In the genomic region with DNA sequence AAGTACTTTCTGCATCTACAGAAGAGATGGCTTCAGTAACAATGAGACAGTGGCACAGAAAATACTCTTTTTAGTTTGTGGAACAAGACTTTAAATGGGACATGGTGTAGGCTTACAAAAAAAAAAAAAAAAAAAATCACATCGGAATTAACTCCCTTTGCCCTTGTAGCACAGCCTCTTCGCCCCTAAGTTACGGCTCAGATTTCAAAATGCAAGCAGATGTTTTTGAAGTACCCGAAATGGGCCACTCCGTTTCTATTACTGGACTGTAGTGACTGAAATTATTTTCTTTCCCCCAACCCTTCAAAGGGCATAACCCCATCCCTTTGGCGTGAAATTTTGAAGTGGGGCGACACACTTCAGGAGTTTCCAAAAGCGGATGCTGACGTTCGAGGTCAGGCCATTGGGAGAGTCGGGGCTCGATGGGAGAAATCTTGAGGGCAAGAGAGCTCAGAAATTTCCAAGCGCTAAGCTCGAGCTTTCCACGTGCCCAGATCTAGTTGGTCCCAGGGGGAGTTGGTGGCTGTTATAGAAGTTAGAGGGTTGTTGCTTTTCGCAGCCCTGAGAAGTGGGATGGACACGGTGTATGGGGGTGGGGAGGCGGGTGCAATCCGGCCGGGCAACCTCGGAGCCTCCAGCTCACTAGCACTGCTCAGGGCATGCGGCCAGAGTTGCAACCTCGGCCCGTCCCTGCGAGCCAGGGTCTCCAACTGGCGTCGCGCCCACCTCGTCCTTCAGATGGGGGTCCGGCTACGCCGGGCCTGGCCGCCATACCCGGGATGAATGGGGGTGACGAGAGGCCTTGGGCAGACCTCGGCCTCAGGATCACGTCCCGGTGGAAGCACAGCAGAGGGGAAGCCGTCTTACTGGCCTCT, we compare ENCODE assay signal across 8 mouse cellular contexts. TPM values are rescaled to one million over a fixed set of nuclear protein-coding genes. Genes with fewer than 3 reads are reported as not detected.
A peak's percentile ranks its signal among the peaks of the same experiment; 100 is the strongest.
DNase-seq lines count a peak whose midpoint lies in the region; ATAC-seq and TF ChIP-seq lines count a peak whose summit lies in the region.

A gene (plus strand): TSS at position 729 of the 875 bp plus-strand sequence.

- under 1% methylated on average over 39 of the region's 39 CpGs for WGBS in embryonic facial prominence, embryonic 10.5 days
- under 1% methylated on average over 39 of the region's 39 CpGs for WGBS in kidney, embryonic 16.5 days
- 1% methylated on average over 39 of the region's 39 CpGs for WGBS in liver, embryonic 14.5 days (ENCODE audit: insufficient replicate concordance)
- WGBS in neural tube, embryonic 14.5 days, result 1% methylated on average over 39 of the region's 39 CpGs

- H3K4me2 ChIP-seq in kidney, embryonic 16.5 days (replicated peaks; ENCODE audit: low read depth, low read length), result peak within 1 kb of the TSS; percentile 72
- peak within 1 kb of the TSS; percentile 96 for H3K4me2 ChIP-seq in liver, embryonic 14.5 days (ENCODE audit: low read depth)
- peak within 1 kb of the TSS; percentile 62 for H3K4me2 ChIP-seq in neural tube, embryonic 14.5 days (ENCODE audit: low read depth, low read length)

- H3K36me3 ChIP-seq in embryonic facial prominence, embryonic 10.5 days (replicated peaks), result peaks cover 15% of the 10 kb centered on the region
- H3K36me3 ChIP-seq in kidney, embryonic 16.5 days (ENCODE audit: insufficient read depth, low read length), result no peaks in the 10 kb centered on the region
- no peaks in the 10 kb centered on the region for H3K36me3 ChIP-seq in liver, embryonic 14.5 days (replicated peaks; ENCODE audit: control insufficient read depth, insufficient read depth, low read depth)
- no peaks in the 10 kb centered on the region for H3K36me3 ChIP-seq in neural tube, embryonic 14.5 days (ENCODE audit: control insufficient read depth, insufficient read depth, low read length)

- H3K9ac ChIP-seq in kidney, embryonic 16.5 days (replicated peaks; ENCODE audit: low read length), result peak within 1 kb of the TSS; percentile 100
- H3K9ac ChIP-seq in liver, embryonic 14.5 days (replicated peaks), result peak within 1 kb of the TSS; percentile 99
- peak within 1 kb of the TSS; percentile 97 for H3K9ac ChIP-seq in neural tube, embryonic 14.5 days (replicated peaks; ENCODE audit: low read depth, low read length)

- no peaks in the 10 kb centered on the region for H3K27me3 ChIP-seq in embryonic facial prominence, embryonic 10.5 days (replicated peaks; ENCODE audit: low read depth, poor library complexity, severe bottlenecking)
- H3K27me3 ChIP-seq in kidney, embryonic 16.5 days (ENCODE audit: insufficient read depth, low read length), result no peaks in the 10 kb centered on the region
- H3K27me3 ChIP-seq in liver, embryonic 14.5 days (ENCODE audit: control insufficient read depth, insufficient read depth, low read length), result no peaks in the 10 kb centered on the region
- no peaks in the 10 kb centered on the region for H3K27me3 ChIP-seq in neural tube, embryonic 14.5 days (ENCODE audit: control insufficient read depth, insufficient read depth, low read length)

- DNase-seq in 416B (ENCODE audit: low read depth), result peak; percentile 62
- DNase-seq in adrenal gland, adult (ENCODE audit: inconsistent age in 2 of 2, low spot score in 1 of 2), result peak; percentile 82 to 94
- DNase-seq in embryonic facial prominence, embryonic 10.5 days (ENCODE audit: low spot score), result peak; percentile 73
- peak; percentile 64 for DNase-seq in heart, adult 8-10 months (ENCODE audit: low spot score)
- peak in 1 of 3 experiments; percentile 35 for DNase-seq in liver, embryonic 14.5 days (ENCODE audit: low read depth in 3 of 3, low spot score in 3 of 3)
- peak; percentile 45 to 72 for DNase-seq in urinary bladder, adult 18-20 months (ENCODE audit: low spot score in 2 of 2)

- ATAC-seq in kidney, embryonic 16.5 days (ENCODE audit: low FRiP score, low TSS enrichment), result peak; percentile 58
- ATAC-seq in liver, embryonic 14.5 days (ENCODE audit: insufficient read depth), result peak; percentile 31
- peak; percentile 49 for ATAC-seq in neural tube, embryonic 14.5 days (ENCODE audit: low read depth)

- peak within 1 kb of the TSS; percentile 97 for H3K4me3 ChIP-seq in embryonic facial prominence, embryonic 10.5 days
- H3K4me3 ChIP-seq in kidney, embryonic 16.5 days (ENCODE audit: low read length), result peak within 1 kb of the TSS; percentile 88
- H3K4me3 ChIP-seq in liver, embryonic 14.5 days (ENCODE audit: insufficient read depth in 1 of 2, low read depth in 2 of 2, low read length in 2 of 2), result peak within 1 kb of the TSS; percentile 96 to 97
- peak within 1 kb of the TSS; percentile 81 for H3K4me3 ChIP-seq in neural tube, embryonic 14.5 days (ENCODE audit: low read depth, low read length)

- TF ChIP-seq EP300 in liver, embryonic 14.5 days (IDR thresholded peaks at IDR 0.05; ENCODE audit: low read depth), result no peak

- TF ChIP-seq CTCF in liver, embryonic 14.5 days (IDR thresholded peaks at IDR 0.05; ENCODE audit: low read depth), result no peak

- no peaks in the 10 kb centered on the region for H3K9me3 ChIP-seq in embryonic facial prominence, embryonic 10.5 days
- no peaks in the 10 kb centered on the region for H3K9me3 ChIP-seq in kidney, embryonic 16.5 days (ENCODE audit: low read length)
- no peaks in the 10 kb centered on the region for H3K9me3 ChIP-seq in liver, embryonic 14.5 days (ENCODE audit: control insufficient read depth, low read length)
- H3K9me3 ChIP-seq in neural tube, embryonic 14.5 days (ENCODE audit: control insufficient read depth, low read length), result no peaks in the 10 kb centered on the region

- peak within 1 kb of the TSS; percentile 100 for H3K27ac ChIP-seq in embryonic facial prominence, embryonic 10.5 days (replicated peaks)
- peak within 1 kb of the TSS; percentile 97 for H3K27ac ChIP-seq in kidney, embryonic 16.5 days (ENCODE audit: low read length)
- peak within 1 kb of the TSS; percentile 94 for H3K27ac ChIP-seq in liver, embryonic 14.5 days
- peak within 1 kb of the TSS; percentile 97 for H3K27ac ChIP-seq in neural tube, embryonic 14.5 days (ENCODE audit: low read depth, low read length)

- H3K4me1 ChIP-seq in embryonic facial prominence, embryonic 10.5 days, result peaks cover 41% of the 10 kb centered on the region
- peaks cover 24% of the 10 kb centered on the region for H3K4me1 ChIP-seq in kidney, embryonic 16.5 days (ENCODE audit: insufficient read depth, low read length)
- H3K4me1 ChIP-seq in liver, embryonic 14.5 days (replicated peaks; ENCODE audit: control insufficient read depth in 2 of 2, insufficient read depth in 2 of 2, low read length in 1 of 2), result peaks cover 35 to 42% of the 10 kb centered on the region in 2 experiments
- peaks cover 22% of the 10 kb centered on the region; the same call in 1 of the 2 replicates for H3K4me1 ChIP-seq in neural tube, embryonic 14.5 days (ENCODE audit: control insufficient read depth, insufficient read depth, low read length)

RNA-seq across cellular contexts. Expression of the gene that starts here (rescaled TPM):
- polyA plus RNA-seq in embryonic facial prominence, embryonic 10.5 days (2016; fragmentation: Nextera tagmentation; extraction: Ambion mirVana), result 8.4 and 10.9 TPM in 2 replicates
- 1 to 10 TPM; 1.2 to 2.0 (median 1.9) TPM for total RNA-seq in heart, adult 8-10 months (2022)
- polyA plus RNA-seq in kidney, embryonic 16.5 days (2015; fragmentation: Nextera tagmentation; extraction: Ambion mirVana), result 11.3 and 11.8 TPM in 2 replicates
- 2.2 and 3.5 TPM in 2 replicates for polyA plus RNA-seq in liver, embryonic 14.5 days (2012; rRNA removed)
- 3.4 and 4.4 TPM in 2 replicates for polyA plus RNA-seq in liver, embryonic 14.5 days (2014; fragmentation: Nextera tagmentation; extraction: Ambion mirVana)
- 24.4 and 29.8 TPM in 2 replicates for polyA plus RNA-seq in neural tube, embryonic 14.5 days (2014; fragmentation: Nextera tagmentation; extraction: Ambion mirVana)
